Comparison of ENCODE assay signal across 8 mouse cellular contexts in genomic region chr10:75465781-75466550, GRCm38 (mm10). TPM values are rescaled to one million over a fixed set of nuclear protein-coding genes. Genes with fewer than 3 reads are reported as not detected.
A peak's percentile ranks its signal among the peaks of the same experiment; 100 is the strongest.
DNase-seq lines count a peak whose midpoint lies in the region; ATAC-seq and TF ChIP-seq lines count a peak whose summit lies in the region.
"Had no signal": no experiment of that assay in that cellular context is flagged by ENCODE, and none has a peak within 500 bp of the region (broad histone marks: within the 10 kb centered on the region; RNA-seq: fewer than 3 reads in every experiment).

No protein-coding gene starts in this region.

- peak; percentile 49 for DNase-seq in liver, adult 2 months (ENCODE audit: extremely low read depth, low read depth, low spot score)
- no peak for DNase-seq in liver
- DNase-seq in gastrocnemius, postnatal 14 days: peak; percentile 42
- peak; percentile 21 for DNase-seq in layer of hippocampus, adult 9-10 months (ENCODE audit: low spot score)
- DNase-seq in forebrain, embryonic 10.5 days (ENCODE audit: extremely low spot score, low spot score): no peak
- DNase-seq in urinary bladder, postnatal 14 days (ENCODE audit: low spot score): no peak

- H3K4me1 ChIP-seq in liver, adult 2 months (ENCODE audit: control insufficient read depth, insufficient read depth, low read length): no peaks in the 10 kb centered on the region; the same call in 1 of the 2 replicates
- H3K4me1 ChIP-seq in stomach, embryonic 15.5 days: peaks cover 8% of the 10 kb centered on the region; the same call in 1 of the 2 replicates
- no peaks in the 10 kb centered on the region for H3K4me1 ChIP-seq in forebrain, embryonic 10.5 days

- no peaks in the 10 kb centered on the region for H3K27me3 ChIP-seq in liver, adult 2 months (ENCODE audit: control insufficient read depth, insufficient read depth, low read length)
- no peaks in the 10 kb centered on the region for H3K27me3 ChIP-seq in stomach, embryonic 15.5 days (replicated peaks)
- no peaks in the 10 kb centered on the region for H3K27me3 ChIP-seq in forebrain, embryonic 10.5 days (ENCODE audit: poor library complexity, severe bottlenecking)

- H3K27ac ChIP-seq in liver, adult 2 months (replicated peaks; ENCODE audit: insufficient read depth, low read depth, low read length): no peak overlapping the region
- H3K27ac ChIP-seq in stomach, embryonic 15.5 days: peak overlapping the region; percentile 17; the same call in 1 of the 2 replicates
- no peak overlapping the region for H3K27ac ChIP-seq in forebrain, embryonic 10.5 days

- no peaks in the 10 kb centered on the region for H3K79me2 ChIP-seq in liver, adult 2 months (ENCODE audit: control insufficient read depth, insufficient read depth, low read length)

- TF ChIP-seq CTCF in liver, adult 2 months (IDR thresholded peaks at IDR 0.05; ENCODE audit: low read depth, low read length): no peak

- no peak overlapping the region for H3K4me2 ChIP-seq in stomach, embryonic 15.5 days

- no peaks in the 10 kb centered on the region for H3K36me3 ChIP-seq in liver, adult 2 months (ENCODE audit: control insufficient read depth, insufficient read depth, low read length)
- no peaks in the 10 kb centered on the region for H3K36me3 ChIP-seq in stomach, embryonic 15.5 days
- no peaks in the 10 kb centered on the region for H3K36me3 ChIP-seq in forebrain, embryonic 10.5 days (replicated peaks)

- no peak for ATAC-seq in stomach, embryonic 15.5 days (ENCODE audit: insufficient read depth, low FRiP score, low read depth)

- TF ChIP-seq POLR2A in liver, adult 2 months (IDR thresholded peaks at IDR 0.05; ENCODE audit: extremely low read depth, insufficient read depth, low read length): no peak

- no peak overlapping the region for H3K9ac ChIP-seq in liver, adult 2 months (ENCODE audit: low read depth, low read length)
- no peak overlapping the region for H3K9ac ChIP-seq in stomach, embryonic 15.5 days

- 40% methylated on average over 6 of the region's 6 CpGs for WGBS in liver, adult 2 months
- WGBS in stomach, embryonic 15.5 days: 25% methylated on average over 6 of the region's 6 CpGs
- 72% methylated on average over 6 of the region's 6 CpGs for WGBS in forebrain, embryonic 10.5 days

- intact Hi-C loops in gastrocnemius, postnatal 14 days (cut with DNase I; ENCODE audit: low total_unique reads): no loop called here

- H3K9me3 ChIP-seq in stomach, embryonic 15.5 days: no peaks in the 10 kb centered on the region
- no peaks in the 10 kb centered on the region for H3K9me3 ChIP-seq in forebrain, embryonic 10.5 days

- no peak overlapping the region for H3K4me3 ChIP-seq in liver, adult 2 months (ENCODE audit: insufficient read depth, low read depth, low read length)
- no peak overlapping the region for H3K4me3 ChIP-seq in stomach, embryonic 15.5 days (replicated peaks)
- H3K4me3 ChIP-seq in forebrain, embryonic 10.5 days: no peak overlapping the region
- H3K4me3 ChIP-seq: erythroblast, embryonic 14.5 days had no signal

RNA-seq across cellular contexts. Expression of gene Snrpd3, which starts 51.4 kb away (rescaled TPM):
- 26.6 and 29.1 TPM in 2 replicates for total RNA-seq in liver, adult 2 months (2014; rRNA removed)
- polyA plus RNA-seq in liver, adult 2 months (2012; rRNA removed): 12.5 and 21.0 TPM in 2 replicates
- total RNA-seq in gastrocnemius, postnatal 14 days (2021): 100 to 1,000 TPM; 103 to 108 TPM
- polyA plus RNA-seq in stomach, embryonic 15.5 days (2015; fragmentation: Nextera tagmentation; extraction: Ambion mirVana): 137 and 147 TPM in 2 replicates
- 289 and 305 TPM in 2 replicates for polyA plus RNA-seq in forebrain, embryonic 10.5 days (2016; fragmentation: Nextera tagmentation; extraction: Ambion mirVana)

RNA-seq across cellular contexts. Expression of gene Gucd1, which starts 51.8 kb away (rescaled TPM):
- total RNA-seq in liver, adult 2 months (2014; rRNA removed): 115 and 138 TPM in 2 replicates
- polyA plus RNA-seq in liver, adult 2 months (2012; rRNA removed): 162 and 166 TPM in 2 replicates
- total RNA-seq in gastrocnemius, postnatal 14 days (2021): 10 to 100 TPM; 40.4 to 60.3 TPM
- 26.7 and 27.5 TPM in 2 replicates for polyA plus RNA-seq in stomach, embryonic 15.5 days (2015; fragmentation: Nextera tagmentation; extraction: Ambion mirVana)
- 28.6 and 34.3 TPM in 2 replicates for polyA plus RNA-seq in forebrain, embryonic 10.5 days (2016; fragmentation: Nextera tagmentation; extraction: Ambion mirVana)

Comparison
In these comparisons a context has a peak if more than half of its experiments do, and no peak if none do; other contexts are left out.
1. DNase-seq: peak in liver, adult 2 months (single experiment), gastrocnemius, postnatal 14 days (single experiment) and layer of hippocampus, adult 9-10 months (single experiment); none in liver (single experiment), forebrain, embryonic 10.5 days (single experiment) and urinary bladder, postnatal 14 days (single experiment).